Mouse (Mus musculus) spleen, adult 18-20 months (tissue): ENCODE results near the gene Dglucy.

ENCODE experiments used
- DNase-seq, 2 experiments: peaks; one replicate each; pipeline ENCODE4 v3.0.0; 2022; ENCODE audit warnings: mixed read lengths in 2 of 2

Dglucy gene

DNA sequence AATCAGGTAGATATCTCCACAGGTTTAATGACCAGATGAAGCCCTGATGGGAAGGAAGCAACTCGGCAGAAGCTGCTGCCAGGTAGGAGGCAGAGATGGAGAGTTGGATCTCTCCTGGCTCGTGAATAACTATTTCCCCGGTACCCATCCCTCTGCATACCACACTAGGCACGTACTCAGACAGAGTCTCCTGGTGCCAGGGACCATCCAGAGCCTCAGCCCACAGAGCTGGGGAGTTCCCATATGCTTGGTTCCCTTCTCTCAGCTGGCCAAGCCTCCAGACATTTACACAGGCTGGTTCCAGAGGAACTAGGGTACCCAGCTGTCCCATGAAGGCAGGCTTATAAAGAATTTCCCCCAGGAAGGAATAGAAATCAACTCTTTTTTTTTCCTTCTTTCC lies 108.0 kb downstream of the Dglucy start:
- no peak for DNase-seq

DNA sequence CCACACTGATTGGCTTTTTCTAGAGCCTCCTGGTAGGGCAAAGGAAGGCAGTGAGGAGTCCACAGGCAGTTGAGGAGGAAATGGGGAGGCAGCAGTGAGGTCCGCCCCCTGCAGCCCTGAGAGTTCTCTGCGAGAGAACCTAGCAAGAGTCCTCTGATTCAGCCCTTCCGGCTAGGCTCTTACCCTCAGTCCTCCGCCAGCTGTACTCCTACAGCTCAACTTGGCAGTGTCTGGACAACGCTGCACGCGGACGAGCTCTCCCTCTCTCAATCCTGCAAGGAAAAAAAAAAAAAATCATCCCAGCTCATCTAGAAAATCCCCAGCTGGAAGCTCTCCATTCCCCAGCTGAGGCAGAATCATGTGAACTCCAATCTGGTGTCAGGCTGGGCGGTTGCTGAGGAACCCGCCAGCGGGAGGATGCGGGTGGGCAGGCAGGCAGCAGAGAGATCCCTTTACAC lies 109.0 kb downstream of the Dglucy start:
- DNase-seq, result no peak

- DNase-seq, result no peak
Observed at GRCm38 (mm10) chr12:100890548-100890947, 111.7 kb downstream of the Dglucy start.

- DNase-seq, result no peak
Observed at GRCm38 (mm10) chr12:100895504-100895903, 116.6 kb downstream of the Dglucy start.

- DNase-seq, result no peak
Observed at GRCm38 (mm10) chr12:100896661-100897060, 117.8 kb downstream of the Dglucy start.

GRCm38 (mm10) chr12:100897736-100898650 lies 119.1 kb downstream of the Dglucy start:
- no peak for DNase-seq

DNA sequence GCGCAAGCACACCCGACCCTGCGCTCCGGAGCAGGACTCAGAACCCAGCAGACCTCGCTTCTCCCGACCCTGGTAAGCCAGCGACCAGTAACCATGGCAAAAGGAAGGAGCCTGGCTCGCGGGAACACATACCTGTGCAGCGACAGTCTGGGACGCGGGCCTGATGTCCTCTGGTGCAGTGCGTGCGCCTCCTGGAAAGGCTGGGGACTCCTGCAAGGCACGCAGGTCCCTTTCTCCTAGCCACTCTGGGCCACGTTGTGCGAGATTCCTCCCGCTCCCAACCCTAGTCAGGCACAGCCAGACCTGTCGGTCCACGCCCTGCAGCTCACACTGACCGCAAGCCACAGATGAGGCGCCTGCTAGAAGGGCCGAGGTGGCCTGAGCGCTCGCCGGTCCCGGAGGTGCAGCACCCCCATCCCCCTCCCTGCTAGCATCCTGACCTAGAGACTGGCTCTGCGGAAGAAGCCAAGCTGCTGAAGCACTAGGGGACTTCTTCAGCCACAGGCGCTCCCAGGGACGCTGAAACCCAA lies 120.3 kb downstream of the Dglucy start:
- peak in 1 of 2 experiments; percentile 38 for DNase-seq

- DNase-seq, result no peak
Observed at GRCm38 (mm10) chr12:100900901-100901300, 122.0 kb downstream of the Dglucy start.

DNA sequence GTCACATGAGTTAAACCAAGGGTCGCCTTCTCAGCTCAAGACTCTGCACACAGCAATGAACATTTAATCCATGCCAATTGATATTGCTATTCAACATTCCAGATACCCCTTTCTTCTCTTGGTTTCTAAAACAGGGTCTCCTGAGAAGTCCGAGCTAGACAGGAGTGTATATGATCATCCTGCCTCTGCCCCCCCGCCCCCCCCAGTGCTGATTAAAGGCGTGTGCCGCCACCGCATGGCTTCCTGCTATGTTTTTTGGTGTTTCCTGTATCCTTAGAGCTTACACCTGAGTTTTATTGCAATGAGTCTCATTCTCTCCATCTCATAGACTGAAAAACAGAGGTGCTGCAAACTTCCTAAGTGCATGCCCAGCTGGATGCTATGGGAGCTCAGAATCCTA lies 122.5 kb downstream of the Dglucy start:
- DNase-seq, result no peak

- DNase-seq, result peak; percentile 28 to 49
Observed at GRCm38 (mm10) chr12:100903761-100904160, 124.9 kb downstream of the Dglucy start.

- DNase-seq, result no peak
Observed at GRCm38 (mm10) chr12:100906861-100907260, 128.0 kb downstream of the Dglucy start.

DNA sequence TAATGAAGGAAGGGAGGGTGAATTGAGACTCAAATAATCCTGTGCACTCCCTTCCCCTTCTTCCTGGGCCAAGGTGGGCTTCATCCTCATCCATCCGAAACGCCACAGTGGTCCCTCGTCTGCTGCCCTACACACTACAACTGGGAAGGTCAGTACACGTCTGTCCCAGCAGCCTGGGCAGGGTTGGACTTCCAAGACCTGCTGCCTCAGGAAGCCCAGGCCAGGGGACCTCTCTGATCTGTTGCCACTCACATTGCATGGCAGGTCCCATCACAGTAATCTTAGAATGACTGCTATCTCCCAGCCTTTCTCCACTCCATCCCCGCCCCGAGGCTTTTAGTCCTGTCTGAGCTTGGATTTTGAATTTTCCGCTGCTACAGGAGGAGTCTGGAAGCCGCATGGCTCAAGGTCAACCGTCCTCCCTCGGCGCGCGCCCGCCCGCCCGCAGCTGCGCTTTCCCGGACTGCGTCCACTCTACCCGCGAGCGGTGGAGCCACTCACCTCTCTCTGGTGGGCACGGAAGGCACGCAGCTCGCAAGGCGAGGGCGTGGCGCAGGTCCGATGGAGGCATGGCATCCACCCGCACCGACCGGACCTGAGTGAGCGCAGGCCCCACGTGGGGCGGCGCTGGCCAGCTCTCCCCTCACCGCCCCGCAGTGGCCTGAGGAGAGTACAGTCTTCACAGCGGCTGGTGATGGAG lies 128.9 kb downstream of the Dglucy start, which contains the start of gene Gpr68:
Gene Gpr68, minus strand, starts transcription at position 601 of the 700 bp plus-strand sequence.
- peak in 1 of 2 experiments; percentile 19 for DNase-seq

GRCm38 (mm10) chr12:100908298-100909034 lies 129.6 kb downstream of the Dglucy start:
- peak in 1 of 2 experiments; percentile 18 for DNase-seq

- DNase-seq, result no peak
Observed at GRCm38 (mm10) chr12:100909765-100910164, 130.9 kb downstream of the Dglucy start.

- DNase-seq, result no peak
Observed at GRCm38 (mm10) chr12:100910731-100911130, 131.9 kb downstream of the Dglucy start.

- DNase-seq, result no peak
Observed at GRCm38 (mm10) chr12:100924646-100925339, 145.9 kb downstream of the Dglucy start.

DNA sequence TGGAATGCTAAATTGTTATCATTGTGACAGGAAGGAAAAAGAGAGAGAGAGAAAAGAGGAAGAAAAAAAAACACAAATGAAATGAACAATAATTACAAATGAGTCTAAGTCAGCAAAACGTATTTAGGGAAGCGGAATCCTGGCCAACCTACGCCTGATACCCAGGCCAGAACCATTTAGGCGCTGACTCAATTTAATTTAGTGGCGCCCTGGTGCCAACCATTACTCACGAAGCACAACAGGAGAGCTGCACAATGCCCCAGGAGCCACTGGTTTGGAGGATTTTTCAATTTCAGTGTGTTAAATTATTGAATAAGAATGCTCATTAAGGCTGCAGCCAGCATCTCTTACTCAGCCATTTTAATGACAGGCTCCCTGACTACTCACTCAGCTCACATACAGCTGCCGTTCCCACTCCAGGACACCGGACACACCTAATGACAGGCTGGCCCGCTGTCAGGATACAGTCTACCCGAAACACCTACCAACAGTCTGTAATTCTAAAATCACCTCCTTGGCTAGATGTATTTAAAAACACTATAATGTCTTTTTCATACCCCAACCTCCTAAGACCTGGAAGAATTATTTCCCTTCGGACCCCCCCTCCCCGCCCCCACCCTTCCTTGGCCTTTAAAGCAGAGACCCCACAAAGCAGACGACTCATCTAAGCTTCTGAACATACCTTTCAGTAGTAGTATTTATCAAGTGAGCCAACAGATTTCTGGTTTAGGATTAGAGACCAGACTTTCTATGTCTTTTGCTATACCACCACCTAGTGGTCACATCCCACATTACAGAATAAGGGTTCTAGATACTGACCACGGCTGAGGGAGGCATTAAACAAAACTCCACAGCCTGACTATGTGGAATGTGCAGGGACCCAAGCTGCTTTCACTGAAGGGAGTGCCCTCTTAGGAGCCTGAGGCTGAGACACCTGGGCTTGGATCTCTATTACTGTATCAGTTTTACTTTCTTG lies 147.1 kb downstream of the Dglucy start:
- peak in 1 of 2 experiments; percentile 34 for DNase-seq

DNA sequence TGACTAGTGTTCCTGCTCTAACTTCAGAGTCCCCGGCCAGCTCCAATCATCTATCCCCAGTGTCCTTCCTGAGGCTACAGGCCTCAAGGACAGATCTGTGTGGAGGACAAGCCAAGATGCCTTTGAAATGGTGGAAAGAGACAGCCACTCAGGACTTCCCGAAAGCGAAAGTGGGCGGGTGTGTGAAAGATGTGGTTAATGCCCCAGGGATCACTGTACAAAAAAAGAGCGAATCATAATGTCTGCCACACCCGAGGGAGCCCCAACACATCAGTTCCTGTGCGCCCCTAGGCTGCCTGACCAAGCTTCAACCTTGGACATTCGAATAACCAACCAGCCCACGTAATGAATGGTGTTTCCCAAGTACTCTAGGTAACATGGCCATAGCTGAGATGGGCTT lies 149.4 kb downstream of the Dglucy start:
- no peak for DNase-seq

- DNase-seq, result no peak
Observed at GRCm38 (mm10) chr12:100931653-100932052, 152.8 kb downstream of the Dglucy start.

GRCm38 (mm10) chr12:100934796-100935195 lies 155.9 kb downstream of the Dglucy start:
- no peak for DNase-seq

- DNase-seq, result peak; percentile 59 to 77
Observed at GRCm38 (mm10) chr12:100936116-100936515, 157.3 kb downstream of the Dglucy start.
